Mouse (Mus musculus) embryonic fibroblast, embryonic 13.5 days (primary cell): ENCODE measurements around the gene Phldb1.

ENCODE experiments used
- CTCF ChIP-seq: IDR thresholded peaks from 2 replicates; pipeline ENCODE4 v1.5.1; 2011; ENCODE audit warnings: mild to moderate bottlenecking, control low read depth, low read length, moderate library complexity, borderline replicate concordance; ENCODE audit not compliant: insufficient read depth
- POLR2A ChIP-seq: IDR thresholded peaks from 2 replicates; pipeline ENCODE4 v1.6.1; 2011; ENCODE audit warnings: low read depth, mild to moderate bottlenecking, control low read depth, low read length, moderate library complexity

DNA sequence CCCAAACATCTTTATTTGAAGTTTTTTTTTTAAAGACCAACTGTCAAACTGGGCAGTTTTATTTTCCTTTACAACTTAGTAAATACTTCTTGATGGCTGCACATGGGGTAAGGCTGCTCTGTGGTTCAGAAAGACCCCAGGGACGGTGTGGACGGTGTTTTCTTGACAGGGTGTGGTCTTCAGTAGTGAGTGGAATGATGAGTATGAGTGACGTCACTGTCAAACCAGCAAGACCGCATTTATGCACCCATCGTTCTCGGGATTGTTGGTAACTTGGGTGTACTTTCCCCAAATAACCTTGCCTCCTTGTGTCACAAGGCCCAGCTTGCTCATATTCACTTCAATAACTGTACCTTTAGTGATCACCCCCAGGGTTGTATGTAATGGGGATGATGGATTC, 71.3 kb downstream of the Phldb1 start:
- no peak for TF ChIP-seq POLR2A
- no peak for TF ChIP-seq CTCF
